Mouse (Mus musculus) kidney, adult 2 months (tissue): ENCODE results near the gene Col13a1. TPM values are rescaled to one million over a fixed set of nuclear protein-coding genes. Genes with fewer than 3 reads are reported as not detected.
A peak's percentile ranks its signal among the peaks of the same experiment; 100 is the strongest.

Experiments
- DNase-seq: peaks from one replicate; pipeline ENCODE4 v3.0.0; 2021
- H3K27ac ChIP-seq: fragments of 200-500 bp; 2 replicates; pipeline ENCODE4 v1.5.1; 2012; ENCODE audit warnings: low read depth, low read length, control low read depth, inconsistent platforms; ENCODE audit not compliant: insufficient read depth
- H3K27me3 ChIP-seq: fragments of 200-500 bp; replicated peaks from 2 replicates; pipeline ENCODE4 v1.6.1; 2012; ENCODE audit warnings: mild to moderate bottlenecking, moderate library complexity, low read length, inconsistent platforms; ENCODE audit not compliant: control insufficient read depth, insufficient read depth
- H3K36me3 ChIP-seq: fragments of 200-500 bp; 2 replicates; pipeline ENCODE4 v1.6.1; 2012; ENCODE audit warnings: mild to moderate bottlenecking, moderate library complexity, low read length, inconsistent platforms; ENCODE audit not compliant: control insufficient read depth, insufficient read depth
- H3K4me1 ChIP-seq: fragments of 200-500 bp; 2 replicates; pipeline ENCODE4 v1.6.1; 2011; ENCODE audit warnings: low read length; ENCODE audit not compliant: control insufficient read depth, insufficient read depth
- H3K4me3 ChIP-seq: fragments of 200-500 bp; 2 replicates; pipeline ENCODE4 v1.5.1; 2011; ENCODE audit warnings: mild to moderate bottlenecking, low read depth, low read length, control low read depth; ENCODE audit not compliant: insufficient read depth
- CTCF ChIP-seq: fragments of 200-500 bp; conservative IDR thresholded peaks from 2 replicates; pipeline ENCODE4 v1.5.1; 2011; ENCODE audit warnings: low read depth, mild to moderate bottlenecking, control low read depth, low read length, moderate library complexity, mixed read lengths; ENCODE audit not compliant: insufficient read depth, insufficient read length
- POLR2A ChIP-seq: fragments of 200-500 bp; IDR thresholded peaks from one replicate; pipeline ENCODE4 v1.6.1; 2011; ENCODE audit warnings: low read depth, low read length, control low read depth
- WGBS: fragments of 180-500 bp; shearing (Covaris S2); methylation state at CpG from one replicate; pipeline ENCODE4 v1.1.7; 2018; 5-methylcytosine and 5-hydroxymethylcytosine counted together
- polyA plus RNA-seq: library from polyadenylated mRNA; depleted of rRNA; stranded (reverse); fragments of >200 nt; gene quantifications from 2 replicates; pipeline ENCODE4 v1.2.3, GENCODE M21; 2012

The Col13a1 gene
- polyA plus RNA-seq, 1 experiment: 0.44 TPM

DNA sequence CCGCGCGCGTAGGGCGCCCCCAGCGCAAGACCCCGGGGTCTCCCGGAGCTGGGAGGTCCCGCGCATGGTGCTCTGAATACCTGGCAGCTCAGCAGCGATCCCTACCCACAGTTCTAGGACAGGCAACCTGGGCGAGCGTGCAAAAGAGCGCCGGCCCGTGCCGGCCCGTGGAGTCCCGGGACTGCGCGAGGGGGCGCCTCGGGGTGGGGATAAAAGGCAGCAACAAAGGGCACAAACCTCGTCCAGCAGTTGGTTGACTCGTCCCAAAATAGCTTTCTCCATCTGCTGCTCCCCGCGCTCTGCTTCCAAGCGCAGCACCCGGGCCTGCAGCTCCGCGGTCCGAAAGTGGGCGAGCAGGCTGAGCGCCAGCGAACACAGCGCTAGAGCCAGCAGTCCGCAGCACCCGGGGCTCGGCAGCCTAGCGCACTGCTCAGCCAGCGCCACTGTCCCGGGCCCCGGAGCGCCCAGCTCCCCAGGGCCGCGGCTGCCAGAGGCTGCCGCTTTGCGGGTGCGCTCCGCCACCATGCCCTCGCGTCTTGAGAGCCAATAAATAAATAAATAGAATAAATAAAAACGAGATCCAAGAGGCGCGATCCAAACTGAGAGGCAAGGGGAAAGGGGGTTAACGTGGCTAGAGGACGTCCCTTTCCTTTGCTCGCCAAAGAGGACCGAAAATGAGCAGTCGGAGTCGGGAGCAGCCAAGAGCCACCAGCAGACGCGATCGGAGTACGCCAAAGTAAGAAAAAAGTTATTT lies 619 bp downstream of the Col13a1 start:
- under 1% methylated on average over 65 of the region's 65 CpGs for WGBS
- no peak overlapping the region for H3K27ac ChIP-seq
- H3K4me1 ChIP-seq: no peaks in the 10 kb centered on the region
- H3K4me3 ChIP-seq: peak overlapping the region; percentile 30
- H3K36me3 ChIP-seq: no peaks in the 10 kb centered on the region
- no peak for DNase-seq
- TF ChIP-seq CTCF (no peak), POLR2A (no peak)
- H3K27me3 ChIP-seq: peaks cover 2% of the 10 kb centered on the region; the same call in 1 of the 2 replicates

DNA sequence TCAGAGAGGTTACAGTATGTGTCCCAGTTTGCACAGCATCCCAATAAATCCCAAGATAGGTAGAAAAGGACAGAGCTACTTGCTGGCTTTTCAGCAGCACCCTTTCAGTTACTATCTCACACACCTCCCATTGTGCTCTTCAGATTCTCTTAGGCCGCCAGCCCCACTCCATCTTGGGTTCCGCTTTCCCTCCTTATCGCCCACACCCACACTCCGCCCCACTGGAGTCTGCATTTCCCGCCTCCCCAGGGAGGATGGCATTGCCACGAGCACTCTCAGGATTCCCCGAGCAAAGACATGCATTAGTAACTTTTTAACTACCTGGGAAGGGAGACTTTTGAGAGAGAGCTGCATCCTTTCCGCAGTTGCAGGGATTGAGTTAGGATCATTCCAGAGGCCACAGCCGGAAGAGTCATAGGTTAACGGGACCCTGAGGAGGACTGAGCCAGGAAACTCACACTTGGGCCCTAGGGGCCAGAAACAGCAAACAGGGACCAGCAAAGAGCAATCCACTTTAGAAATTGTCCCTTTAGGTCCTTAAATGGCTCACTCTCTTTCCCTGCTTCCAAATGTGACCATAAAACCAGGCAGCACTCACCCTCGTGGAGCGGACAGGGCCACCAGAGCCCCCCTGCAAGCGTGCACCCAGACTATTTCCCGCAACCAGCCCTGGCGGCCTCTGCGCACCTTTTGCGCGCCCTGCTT lies 1.4 kb downstream of the Col13a1 start:
- Histone ChIP-seq H3K27ac (no peak overlapping the region), H3K36me3 (no peaks in the 10 kb centered on the region), H3K4me1 (no peaks in the 10 kb centered on the region), H3K27me3 (peaks cover 2% of the 10 kb centered on the region; the same call in 1 of the 2 replicates), H3K4me3 (peak overlapping the region; percentile 30; the same call in 1 of the 2 replicates)
- no peak for DNase-seq
- no peak for TF ChIP-seq POLR2A
- WGBS: 6% methylated on average over 18 of the region's 18 CpGs

DNA sequence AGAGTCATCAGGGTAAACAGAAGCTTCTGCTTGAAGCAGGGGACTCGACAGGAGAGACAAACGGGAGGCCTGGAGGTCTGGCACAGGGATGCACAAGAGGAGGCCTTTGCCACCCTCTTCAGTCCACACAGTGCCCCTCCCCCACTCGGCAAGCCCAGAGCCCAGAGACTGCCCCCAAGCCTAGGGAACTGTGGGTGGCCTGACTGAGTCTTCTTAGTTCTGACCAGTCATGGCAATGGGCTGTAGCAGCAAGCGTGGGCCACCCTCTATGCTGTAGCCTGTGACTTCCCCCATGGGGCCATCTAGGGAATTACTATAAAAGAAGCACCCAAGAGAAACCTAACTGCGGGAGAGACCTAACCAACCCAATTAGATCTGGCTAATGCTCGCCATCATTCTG lies 1.9 kb downstream of the Col13a1 start:
- DNase-seq: peak; percentile 24

DNA sequence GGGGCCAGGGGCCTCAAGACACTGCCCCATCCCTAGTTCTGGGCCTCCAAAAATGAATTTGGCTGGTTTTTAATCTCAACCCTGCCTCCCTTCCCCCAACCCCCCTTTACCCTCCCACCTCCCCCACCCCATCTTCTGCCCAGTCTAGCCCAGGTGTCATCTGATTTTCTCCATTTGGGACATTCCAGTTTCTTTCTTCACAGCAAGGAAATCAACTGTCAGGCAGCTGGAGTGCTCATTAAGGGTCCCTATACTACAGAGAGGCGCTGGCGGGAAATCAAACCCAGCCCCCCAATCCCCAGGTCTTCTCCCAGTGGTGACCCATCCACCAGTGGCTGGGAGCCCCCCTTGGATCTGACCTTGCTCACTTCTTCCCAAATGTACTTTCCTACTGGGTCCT lies 4.3 kb downstream of the Col13a1 start:
- Histone ChIP-seq H3K27me3 (peaks cover 2% of the 10 kb centered on the region; the same call in 1 of the 2 replicates), H3K36me3 (no peaks in the 10 kb centered on the region), H3K4me3 (no peak overlapping the region), H3K27ac (no peak overlapping the region), H3K4me1 (no peaks in the 10 kb centered on the region)
- no peak for TF ChIP-seq CTCF
- TF ChIP-seq POLR2A: no peak
- no peak for DNase-seq
- 96% methylated on average over 2 of the region's 2 CpGs for WGBS

More for the DNA sequence above, 1.9 kb downstream of the Col13a1 start:
- Histone ChIP-seq H3K27ac (no peak overlapping the region), H3K4me3 (no peak overlapping the region), H3K4me1 (no peaks in the 10 kb centered on the region), H3K27me3 (peaks cover 2% of the 10 kb centered on the region; the same call in 1 of the 2 replicates), H3K36me3 (no peaks in the 10 kb centered on the region)
- TF ChIP-seq CTCF (0 out of 2 replicates have a peak, but pooled peaks have one; percentile 14), POLR2A (no peak)
- WGBS: 19% methylated on average over 6 of the region's 6 CpGs

DNA sequence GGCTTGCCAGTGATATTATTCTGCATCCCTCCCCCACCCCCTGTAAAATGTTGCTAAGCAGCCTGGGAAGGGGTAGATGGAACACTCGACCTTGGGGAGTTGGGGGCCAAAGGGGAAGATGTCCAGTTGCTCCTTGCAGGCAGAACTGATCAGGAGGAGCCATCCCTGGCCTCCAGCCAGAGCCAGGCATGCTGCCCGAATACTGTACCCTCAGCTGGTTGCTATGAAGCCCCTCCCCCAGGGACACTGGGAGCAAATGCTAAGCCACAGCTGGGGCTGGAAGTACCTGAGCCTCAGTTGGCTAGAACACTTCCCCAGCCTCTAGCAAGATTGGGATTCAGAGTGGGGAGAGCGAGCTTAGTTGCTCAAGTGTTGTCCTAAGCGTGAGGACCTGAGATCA lies 6.9 kb downstream of the Col13a1 start:
- TF ChIP-seq POLR2A: no peak
- TF ChIP-seq CTCF: no peak
- no peaks in the 10 kb centered on the region for H3K4me1 ChIP-seq
- H3K36me3 ChIP-seq: no peaks in the 10 kb centered on the region
- 30% methylated on average over 4 of the region's 4 CpGs for WGBS
- DNase-seq: no peak
- H3K27me3 ChIP-seq: no peaks in the 10 kb centered on the region; the same call in 1 of the 2 replicates
- no peak overlapping the region for H3K4me3 ChIP-seq
- H3K27ac ChIP-seq: no peak overlapping the region

DNA sequence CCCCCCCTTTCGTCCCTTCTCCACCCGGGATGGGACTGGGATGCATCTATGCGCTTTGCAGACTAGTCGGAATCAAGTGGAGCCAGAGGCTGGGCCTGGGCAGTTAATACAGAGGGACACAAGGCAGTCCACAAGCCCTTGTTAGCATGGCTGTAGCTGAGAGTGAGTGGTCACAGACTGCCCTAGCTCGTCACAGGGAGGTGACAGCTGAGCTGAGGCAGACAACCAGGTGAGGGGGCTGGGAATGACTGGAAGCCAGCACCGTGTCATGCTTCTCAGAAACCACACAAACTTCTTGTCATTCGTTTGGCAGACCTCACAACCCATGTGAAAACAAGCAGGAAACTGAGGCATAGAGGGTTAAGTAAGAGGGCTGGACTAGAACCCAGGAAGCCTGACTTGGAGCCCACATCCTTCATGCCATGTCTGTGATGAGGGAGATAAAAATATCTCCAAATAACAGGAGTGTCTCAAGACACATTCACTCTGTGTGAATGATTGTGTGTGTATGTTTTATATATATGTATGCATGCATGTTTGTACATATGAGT lies 10.8 kb downstream of the Col13a1 start:
- WGBS: 72% methylated on average over 7 of the region's 7 CpGs
- no peak for DNase-seq
- Histone ChIP-seq H3K4me1 (no peaks in the 10 kb centered on the region), H3K27ac (no peak overlapping the region), H3K36me3 (no peaks in the 10 kb centered on the region), H3K4me3 (no peak overlapping the region), H3K27me3 (no peaks in the 10 kb centered on the region)
- TF ChIP-seq CTCF: no peak
- TF ChIP-seq POLR2A: no peak

DNA sequence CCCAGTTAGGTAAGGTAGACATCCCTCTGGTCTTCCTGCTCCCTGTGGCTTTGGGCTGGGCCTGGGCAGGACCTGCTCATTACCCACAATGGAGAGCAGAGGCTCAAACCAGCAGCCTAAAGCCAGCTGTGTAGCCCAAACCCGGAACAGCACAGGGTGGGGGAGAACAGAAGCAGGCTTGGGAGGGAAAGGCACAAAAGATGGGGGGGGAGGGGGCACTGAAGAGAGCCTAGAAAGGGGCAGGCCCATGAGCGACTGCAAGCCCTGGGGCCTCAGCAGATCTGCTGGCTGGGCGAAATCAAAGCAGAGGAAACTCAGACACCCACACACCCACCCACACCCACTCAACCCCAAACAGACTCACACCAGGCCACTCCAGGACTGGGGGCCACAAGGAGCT lies 11.7 kb downstream of the Col13a1 start:
- H3K27ac ChIP-seq: no peak overlapping the region
- no peaks in the 10 kb centered on the region for H3K27me3 ChIP-seq
- TF ChIP-seq POLR2A (no peak), CTCF (no peak)
- 71% methylated on average over 3 of the region's 3 CpGs for WGBS
- no peak for DNase-seq
- no peaks in the 10 kb centered on the region for H3K4me1 ChIP-seq
- H3K4me3 ChIP-seq: no peak overlapping the region
- H3K36me3 ChIP-seq: no peaks in the 10 kb centered on the region
